Comparison of ENCODE assay signal across 19 mouse cellular contexts in the genomic region with DNA sequence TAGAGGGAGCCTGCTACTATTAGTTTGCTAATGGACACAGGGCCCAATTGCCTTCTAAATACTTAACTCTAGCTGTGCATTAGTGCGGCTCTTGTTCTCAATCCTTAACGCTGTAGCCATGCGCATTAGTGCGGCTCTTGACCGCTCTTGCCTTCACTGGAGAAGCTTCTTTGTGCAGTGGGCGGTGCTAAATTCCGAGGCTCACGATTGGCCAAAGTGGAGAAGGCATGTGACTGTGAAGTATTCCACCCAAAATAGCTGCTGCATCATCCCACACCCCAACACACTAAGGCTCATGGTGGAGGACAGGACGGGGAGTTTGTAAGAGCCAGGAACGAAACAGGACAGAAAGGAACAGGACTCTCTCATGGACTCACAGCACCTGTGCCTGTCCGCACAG. TPM values are rescaled to one million over a fixed set of nuclear protein-coding genes. Genes with fewer than 3 reads are reported as not detected.
DNase-seq lines count a peak whose midpoint lies in the region; ATAC-seq and TF ChIP-seq lines count a peak whose summit lies in the region.
"Had no signal": no experiment of that assay in that cellular context is flagged by ENCODE, and none has a peak within 500 bp of the region (broad histone marks: within the 10 kb centered on the region; RNA-seq: fewer than 3 reads in every experiment).

No protein-coding gene starts in this region.

- H3K36me3 ChIP-seq in heart, postnatal 0 days (replicated peaks; ENCODE audit: control insufficient read depth, insufficient read depth, low read length), result no peaks in the 10 kb centered on the region
- peaks cover 7% of the 10 kb centered on the region for H3K36me3 ChIP-seq in midbrain, embryonic 10.5 days
- no peaks in the 10 kb centered on the region for H3K36me3 ChIP-seq in midbrain, embryonic 16.5 days (ENCODE audit: control insufficient read depth, insufficient read depth, low read length)
- no peaks in the 10 kb centered on the region for H3K36me3 ChIP-seq in limb, embryonic 11.5 days (ENCODE audit: control insufficient read depth, insufficient read depth, low read length)
- H3K36me3 ChIP-seq: G1E; heart, embryonic 13.5 days; midbrain, embryonic 12.5 days had no signal

- no peak for TF ChIP-seq EP300 in heart, postnatal 0 days (IDR thresholded peaks at IDR 0.05; ENCODE audit: low read depth)

- no peaks in the 10 kb centered on the region for H3K9me3 ChIP-seq in heart, postnatal 0 days (replicated peaks; ENCODE audit: control insufficient read depth, low read length)
- H3K9me3 ChIP-seq in midbrain, embryonic 10.5 days (replicated peaks), result no peaks in the 10 kb centered on the region
- H3K9me3 ChIP-seq in midbrain, embryonic 16.5 days (replicated peaks; ENCODE audit: control insufficient read depth, low read length, poor library complexity, severe bottlenecking), result no peaks in the 10 kb centered on the region
- H3K9me3 ChIP-seq in limb, embryonic 11.5 days (ENCODE audit: control insufficient read depth, low read length), result no peaks in the 10 kb centered on the region; the same call in 1 of the 2 replicates
- H3K9me3 ChIP-seq: G1E; heart, embryonic 13.5 days had no signal

- no peaks in the 10 kb centered on the region for H3K4me1 ChIP-seq in heart, postnatal 0 days (ENCODE audit: control insufficient read depth, insufficient read depth)
- 0 out of 2 replicates have a peak, but pooled peaks cover 6% of the 10 kb centered on the region for H3K4me1 ChIP-seq in midbrain, embryonic 10.5 days
- H3K4me1 ChIP-seq in midbrain, embryonic 16.5 days (ENCODE audit: control insufficient read depth, insufficient read depth, low read length), result no peaks in the 10 kb centered on the region
- H3K4me1 ChIP-seq in limb, embryonic 11.5 days (ENCODE audit: control insufficient read depth, insufficient read depth, low read length), result no peaks in the 10 kb centered on the region
- H3K4me1 ChIP-seq: midbrain, embryonic 12.5 days had no signal

- peak; percentile 47 for DNase-seq in heart, postnatal 0 days (ENCODE audit: low spot score)
- no peak for DNase-seq in heart, adult 9 months (ENCODE audit: low spot score in 2 of 2)
- peak; percentile 10 for DNase-seq in midbrain, embryonic 10.5 days (ENCODE audit: low spot score)
- DNase-seq in MN1 (ENCODE audit: low spot score), result peak; percentile 3
- peak; percentile 20 for DNase-seq in limb, embryonic 11.5 days (ENCODE audit: low spot score)
- DNase-seq in urinary bladder, postnatal 4 days (ENCODE audit: low spot score in 2 of 2), result no peak
- DNase-seq: cerebellum, adult 2 months; gastrocnemius, postnatal 25 days; kidney, adult 9 months; kidney, postnatal 25 days; left cerebral cortex, postnatal 4 days; right cerebral cortex, postnatal 14 days had no signal

- no peak overlapping the region for H3K27ac ChIP-seq in heart, postnatal 0 days (ENCODE audit: low read depth)
- H3K27ac ChIP-seq in midbrain, embryonic 10.5 days (replicated peaks), result no peak overlapping the region
- no peak overlapping the region for H3K27ac ChIP-seq in midbrain, embryonic 16.5 days (ENCODE audit: low read length)
- H3K27ac ChIP-seq in limb, embryonic 11.5 days (replicated peaks; ENCODE audit: low read depth, low read length), result no peak overlapping the region
- H3K27ac ChIP-seq: heart, embryonic 13.5 days; liver, embryonic 14.5 days; macrophage; midbrain, embryonic 12.5 days had no signal

- H3K9ac ChIP-seq in heart, postnatal 0 days (replicated peaks; ENCODE audit: low read depth, low read length), result no peak overlapping the region
- H3K9ac ChIP-seq in midbrain, embryonic 16.5 days (ENCODE audit: low read depth, low read length), result no peak overlapping the region
- no peak overlapping the region for H3K9ac ChIP-seq in limb, embryonic 11.5 days (ENCODE audit: low read length)
- H3K9ac ChIP-seq: heart, embryonic 13.5 days; liver, embryonic 14.5 days; midbrain, embryonic 12.5 days had no signal

- peak; percentile 80; the same call in 1 of the 2 replicates for ATAC-seq in heart, postnatal 0 days (ENCODE audit: insufficient read depth, low read depth)
- ATAC-seq in midbrain, embryonic 16.5 days, result no peak
- ATAC-seq in limb, embryonic 11.5 days (ENCODE audit: insufficient number of reproducible peaks, low FRiP score, low TSS enrichment, low read depth), result no peak
- ATAC-seq: forebrain, embryonic 16.5 days had no signal

- 69% methylated on average over 11 of the region's 11 CpGs for WGBS in heart, postnatal 0 days
- WGBS in midbrain, embryonic 10.5 days, result 82% methylated on average over 11 of the region's 11 CpGs
- WGBS in midbrain, embryonic 16.5 days, result 79% methylated on average over 11 of the region's 11 CpGs
- 82% methylated on average over 11 of the region's 11 CpGs for WGBS in limb, embryonic 11.5 days

- H3K27me3 ChIP-seq in heart, postnatal 0 days (ENCODE audit: control insufficient read depth, insufficient read depth, low read length), result no peaks in the 10 kb centered on the region
- H3K27me3 ChIP-seq in midbrain, embryonic 10.5 days (ENCODE audit: low read depth, poor library complexity, severe bottlenecking), result no peaks in the 10 kb centered on the region
- no peaks in the 10 kb centered on the region for H3K27me3 ChIP-seq in midbrain, embryonic 16.5 days (ENCODE audit: control insufficient read depth, insufficient read depth, low read depth, low read length)
- H3K27me3 ChIP-seq in limb, embryonic 11.5 days (ENCODE audit: control insufficient read depth, insufficient read depth, low read length), result no peaks in the 10 kb centered on the region
- H3K27me3 ChIP-seq: heart, embryonic 13.5 days; midbrain, embryonic 12.5 days had no signal

- no peak for TF ChIP-seq CTCF in heart, postnatal 0 days (IDR thresholded peaks at IDR 0.05; ENCODE audit: low read depth)

- H3K4me3 ChIP-seq in heart, postnatal 0 days (ENCODE audit: low read depth, low read length), result no peak overlapping the region
- H3K4me3 ChIP-seq in midbrain, embryonic 10.5 days, result no peak overlapping the region
- no peak overlapping the region for H3K4me3 ChIP-seq in midbrain, embryonic 16.5 days (ENCODE audit: low read depth, low read length)
- no peak overlapping the region for H3K4me3 ChIP-seq in limb, embryonic 11.5 days (ENCODE audit: low read depth, low read length)
- H3K4me3 ChIP-seq: heart, embryonic 13.5 days; midbrain, embryonic 12.5 days had no signal

- H3K4me2 ChIP-seq in heart, postnatal 0 days (ENCODE audit: low read depth, low read length), result no peak overlapping the region
- H3K4me2 ChIP-seq in midbrain, embryonic 16.5 days (ENCODE audit: low read length), result no peak overlapping the region
- H3K4me2 ChIP-seq in limb, embryonic 11.5 days (ENCODE audit: low read depth, severe bottlenecking), result no peak overlapping the region
- H3K4me2 ChIP-seq: heart, embryonic 13.5 days; midbrain, embryonic 12.5 days had no signal

RNA-seq across cellular contexts. Expression of gene Ulk4, which starts 58.4 kb away (rescaled TPM):
- 1.3 and 1.5 TPM in 2 replicates for total RNA-seq in heart, postnatal 0 days (2014; rRNA removed; ENCODE audit: low replicate concordance)
- 64.3 and 66.7 TPM in 2 replicates for polyA plus RNA-seq in heart, postnatal 0 days (2015; fragmentation: Nextera tagmentation; extraction: Ambion mirVana)
- polyA plus RNA-seq in midbrain, embryonic 10.5 days (2016; fragmentation: Nextera tagmentation; extraction: Ambion mirVana), result 147 and 155 TPM in 2 replicates
- polyA plus RNA-seq in midbrain, embryonic 16.5 days (2015; fragmentation: Nextera tagmentation; extraction: Ambion mirVana), result 102 and 112 TPM in 2 replicates
- 147 and 159 TPM in 2 replicates for polyA plus RNA-seq in limb, embryonic 11.5 days (2014; fragmentation: Nextera tagmentation; extraction: Ambion mirVana)

Comparison
In these comparisons a context has a peak if more than half of its experiments do, and no peak if none do; other contexts are left out.
1. DNase-seq: peak in heart, postnatal 0 days (single experiment), midbrain, embryonic 10.5 days (single experiment), MN1 (single experiment) and limb, embryonic 11.5 days (single experiment); none in heart, adult 9 months (0 of 2) and urinary bladder, postnatal 4 days (0 of 2).